In the genomic region with DNA sequence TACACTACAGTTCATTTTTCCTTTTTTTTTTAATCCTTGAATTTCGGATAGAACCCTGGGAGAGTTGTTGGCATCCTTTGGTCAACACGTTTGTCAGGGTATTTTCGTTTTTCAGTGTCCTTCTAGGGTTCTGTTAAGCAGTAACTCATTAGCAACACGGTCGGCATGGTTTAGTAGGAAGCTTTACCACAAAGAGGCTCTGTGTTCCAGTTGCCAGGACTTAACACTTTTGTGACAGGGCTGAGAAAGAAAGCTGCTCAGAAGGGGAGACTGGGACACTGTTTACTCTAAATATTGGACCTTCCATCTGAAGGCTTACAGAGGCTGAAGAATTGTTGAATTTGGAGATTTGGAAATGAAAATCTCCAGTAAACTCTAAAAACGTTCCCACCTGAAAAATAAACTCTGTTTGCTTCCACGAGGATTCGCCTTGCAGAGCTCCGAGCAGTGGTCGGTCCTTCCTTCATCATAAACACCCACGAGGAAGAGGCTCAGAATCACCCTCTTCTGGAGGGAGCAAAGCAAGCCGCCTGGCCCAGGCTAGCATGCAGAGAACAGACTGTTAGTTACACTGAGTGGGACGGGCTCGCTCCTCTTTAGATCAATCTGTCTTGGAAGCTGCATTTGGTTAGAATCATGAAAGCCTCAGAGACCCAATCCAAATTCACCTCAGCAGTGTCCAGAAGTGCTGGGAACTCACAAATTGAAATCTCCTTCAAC, we compare ENCODE assay signal across 15 mouse cellular contexts.
DNase-seq lines count a peak whose midpoint lies in the region; ATAC-seq lines count a peak whose summit lies in the region.
"Had no signal": no experiment of that assay in that cellular context is flagged by ENCODE, and none has a peak within 500 bp of the region (broad histone marks: within the 10 kb centered on the region; RNA-seq: fewer than 3 reads in every experiment).

No protein-coding gene starts in this region.

- no peaks in the 10 kb centered on the region for H3K9me3 ChIP-seq in midbrain, embryonic 16.5 days (replicated peaks; ENCODE audit: control insufficient read depth, low read length, poor library complexity, severe bottlenecking)
- H3K9me3 ChIP-seq in midbrain, embryonic 13.5 days = no peaks in the 10 kb centered on the region
- no peaks in the 10 kb centered on the region for H3K9me3 ChIP-seq in limb, embryonic 13.5 days
- H3K9me3 ChIP-seq: liver, embryonic 15.5 days; neural tube, embryonic 13.5 days had no signal

- no peak overlapping the region for H3K4me3 ChIP-seq in midbrain, embryonic 16.5 days (ENCODE audit: low read depth, low read length)
- H3K4me3 ChIP-seq in midbrain, embryonic 13.5 days (replicated peaks) = no peak overlapping the region
- no peak overlapping the region for H3K4me3 ChIP-seq in limb, embryonic 13.5 days
- H3K4me3 ChIP-seq: liver, embryonic 15.5 days; neural tube, embryonic 13.5 days had no signal

- no peaks in the 10 kb centered on the region for H3K27me3 ChIP-seq in midbrain, embryonic 16.5 days (ENCODE audit: control insufficient read depth, insufficient read depth, low read depth, low read length)
- no peaks in the 10 kb centered on the region for H3K27me3 ChIP-seq in midbrain, embryonic 13.5 days
- H3K27me3 ChIP-seq in limb, embryonic 13.5 days = peaks cover 26% of the 10 kb centered on the region
- H3K27me3 ChIP-seq: liver, embryonic 15.5 days; neural tube, embryonic 13.5 days had no signal

- intact Hi-C loops in heart, postnatal 10 days (cut with DNase I) = no loop called here

- no peak for ATAC-seq in midbrain, embryonic 16.5 days
- no peak for ATAC-seq in midbrain, embryonic 13.5 days
- ATAC-seq in limb, embryonic 13.5 days (ENCODE audit: low FRiP score, low read depth) = no peak

- H3K4me2 ChIP-seq in midbrain, embryonic 16.5 days (ENCODE audit: low read length) = no peak overlapping the region
- no peak overlapping the region for H3K4me2 ChIP-seq in midbrain, embryonic 13.5 days (replicated peaks)
- H3K4me2 ChIP-seq in limb, embryonic 13.5 days (replicated peaks) = no peak overlapping the region
- H3K4me2 ChIP-seq: liver, embryonic 15.5 days; neural tube, embryonic 13.5 days had no signal

- peak; percentile 62 for DNase-seq in heart, adult 11 months
- DNase-seq in heart, postnatal 10 days = no peak
- peak; percentile 43 to 73 for DNase-seq in layer of hippocampus, adult 18-20 months (ENCODE audit: low spot score in 2 of 2)
- no peak for DNase-seq in liver
- DNase-seq: cerebellum, adult 18-20 months; heart, postnatal 14 days; kidney, adult 8-10 months; kidney, postnatal 4 days; spleen, adult 18-20 months had no signal

- H3K27ac ChIP-seq in midbrain, embryonic 16.5 days (ENCODE audit: low read length) = 0 out of 2 replicates have a peak overlapping the region, but pooled peaks have one; percentile 1
- H3K27ac ChIP-seq in midbrain, embryonic 13.5 days = no peak overlapping the region
- peak overlapping the region; percentile 55; the same call in 1 of the 2 replicates for H3K27ac ChIP-seq in limb, embryonic 13.5 days
- H3K27ac ChIP-seq: liver, embryonic 15.5 days; macrophage had no signal

- no peaks in the 10 kb centered on the region for H3K4me1 ChIP-seq in midbrain, embryonic 16.5 days (ENCODE audit: control insufficient read depth, insufficient read depth, low read length)
- H3K4me1 ChIP-seq in midbrain, embryonic 13.5 days (replicated peaks) = peaks cover 7% of the 10 kb centered on the region; the same call in 1 of the 2 replicates
- H3K4me1 ChIP-seq in limb, embryonic 13.5 days = peaks cover 35% of the 10 kb centered on the region
- H3K4me1 ChIP-seq: liver, embryonic 15.5 days had no signal

- 69% methylated on average over 14 of the region's 14 CpGs for WGBS in midbrain, embryonic 16.5 days
- 70% methylated on average over 14 of the region's 14 CpGs for WGBS in midbrain, embryonic 13.5 days
- WGBS in limb, embryonic 13.5 days = 54% methylated on average over 14 of the region's 14 CpGs

- no peaks in the 10 kb centered on the region for H3K36me3 ChIP-seq in midbrain, embryonic 16.5 days (ENCODE audit: control insufficient read depth, insufficient read depth, low read length)
- no peaks in the 10 kb centered on the region for H3K36me3 ChIP-seq in midbrain, embryonic 13.5 days
- no peaks in the 10 kb centered on the region for H3K36me3 ChIP-seq in limb, embryonic 13.5 days
- H3K36me3 ChIP-seq: liver, embryonic 15.5 days; neural tube, embryonic 13.5 days had no signal

- no peak overlapping the region for H3K9ac ChIP-seq in midbrain, embryonic 16.5 days (ENCODE audit: low read depth, low read length)
- no peak overlapping the region for H3K9ac ChIP-seq in midbrain, embryonic 13.5 days (replicated peaks)
- H3K9ac ChIP-seq in limb, embryonic 13.5 days = no peak overlapping the region
- H3K9ac ChIP-seq: liver, embryonic 15.5 days; neural tube, embryonic 13.5 days had no signal

Comparison
In these comparisons a context has a peak if more than half of its experiments do, and no peak if none do; other contexts are left out.
1. DNase-seq: peak in heart, adult 11 months (single experiment) and layer of hippocampus, adult 18-20 months (2 of 2); none in heart, postnatal 10 days (0 of 2) and liver (single experiment).